Mouse (Mus musculus) embryonic facial prominence, embryonic 11.5 days (tissue): ENCODE results near the gene Tsr1. TPM values are rescaled to one million over a fixed set of nuclear protein-coding genes. Genes with fewer than 3 reads are reported as not detected.

Experiments used
- microRNA-seq: library from miRNA; unstranded; fragments of <30 nt; microRNA quantifications from one replicate; pipeline ENCODE4, GENCODE M21; 2016; ENCODE audit warnings: borderline number of aligned reads
- polyA plus RNA-seq: library from polyadenylated mRNA; unstranded; fragments of >200 nt; fragmentation: Nextera tagmentation; extraction: Ambion mirVana; gene quantifications from 2 replicates; pipeline ENCODE4 v1.2.1, GENCODE M21; 2014

Tsr1 gene
- polyA plus RNA-seq, 1 experiment from 2014 or later, result 62.6 TPM

Small RNAs within 50 kb of the gene (microRNA-seq; reads per million reads assigned to microRNA genes)
- gene Mir6926, result not detected

Other genes with a start within 250 kb of the Tsr1 start
- gene Cluh, start 248.6 kb upstream of the Tsr1 start, polyA plus RNA-seq, result 10.8 and 11.2 TPM in 2 replicates
- 96.8 and 102 TPM in 2 replicates for gene Pafah1b1, start 173.4 kb upstream of the Tsr1 start, polyA plus RNA-seq
- 51.2 and 52.2 TPM in 2 replicates for gene Mettl16, start 127.2 kb upstream of the Tsr1 start, polyA plus RNA-seq
- gene Mnt, start 67.2 kb upstream of the Tsr1 start, polyA plus RNA-seq, result 3.0 and 3.6 TPM in 2 replicates
- 2.5 and 3.4 TPM in 2 replicates for gene Sgsm2, start 1.0 kb upstream of the Tsr1 start, polyA plus RNA-seq
- 16.8 and 17.9 TPM in 2 replicates for gene Smg6, start 27.8 kb downstream of the Tsr1 start, polyA plus RNA-seq
- gene Srr, start 27.9 kb downstream of the Tsr1 start, polyA plus RNA-seq, result 24.7 and 29.2 TPM in 2 replicates